Mouse (Mus musculus) adrenal gland, adult 2 months (tissue): ENCODE measurements around the gene 9330159F19Rik. TPM values are rescaled to one million over a fixed set of nuclear protein-coding genes. Genes with fewer than 3 reads are reported as not detected.
A peak's percentile ranks its signal among the peaks of the same experiment; 100 is the strongest.

Source experiments
- DNase-seq: peaks from one replicate; pipeline ENCODE4 v3.0.0; 2021
- long read RNA-seq: library from polyadenylated mRNA; stranded (forward); transcript quantifications from one replicate; pipeline ENCODE4 v2.0.0, GENCODE M21; 2021
- polyA plus RNA-seq: library from polyadenylated mRNA; depleted of rRNA; stranded (reverse); fragments of >200 nt; gene quantifications from 2 replicates; pipeline ENCODE4 v1.2.3, GENCODE M21; 2012; rRNA removed
- total RNA-seq, 2 experiments: library from RNA; stranded (reverse); gene quantifications; 2 replicates each; pipeline ENCODE4 v1.2.3; 2021

The 9330159F19Rik gene
- 1 to 10 TPM; 5.3 to 5.9 TPM for total RNA-seq
- polyA plus RNA-seq = 0.08 and 0.16 TPM in 2 replicates
- long read RNA-seq = 0 reads

DNA sequence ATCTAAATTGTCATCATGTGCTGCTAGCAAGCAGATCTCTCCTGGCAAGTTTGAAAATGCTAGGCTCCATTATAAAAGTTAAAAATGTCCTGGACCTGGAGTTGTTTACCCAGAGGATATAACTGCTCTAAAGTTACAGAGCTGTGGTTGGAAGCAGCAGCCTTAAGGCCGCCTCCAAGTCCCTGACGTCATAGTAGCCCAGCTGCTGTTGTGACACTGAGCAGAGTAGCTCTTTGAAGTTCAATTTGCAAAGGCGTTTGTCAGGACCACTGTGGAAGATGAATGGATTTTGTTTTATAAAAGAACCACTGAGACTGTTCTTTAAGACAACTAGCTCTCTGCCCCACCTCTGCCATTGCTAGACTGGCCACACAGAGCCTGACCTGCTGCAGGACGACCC, at the start of gene 9330159F19Rik:
9330159F19Rik (plus strand) TSS at position 154 of the 400 bp plus-strand sequence.
- peak; percentile 19 for DNase-seq

DNA sequence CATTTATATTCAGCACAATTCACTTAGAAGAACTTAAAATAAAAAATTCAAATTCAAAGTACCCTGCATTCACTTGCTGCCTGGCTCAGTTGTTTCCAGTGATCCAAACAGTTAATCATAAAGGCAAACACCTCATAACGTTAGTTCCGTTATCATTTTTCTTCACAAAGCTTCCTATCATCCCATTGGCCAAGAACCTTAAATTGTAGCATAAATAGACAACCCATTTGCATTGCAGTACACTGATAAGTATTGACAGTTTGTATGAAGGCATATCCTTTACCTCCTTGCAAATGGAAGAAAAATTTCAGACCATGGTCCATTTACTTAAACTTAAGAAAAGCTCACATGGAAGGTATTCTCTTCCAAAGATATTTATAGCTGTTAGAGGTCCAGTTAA, 49.7 kb upstream of the 9330159F19Rik start:
- no peak for DNase-seq

DNA sequence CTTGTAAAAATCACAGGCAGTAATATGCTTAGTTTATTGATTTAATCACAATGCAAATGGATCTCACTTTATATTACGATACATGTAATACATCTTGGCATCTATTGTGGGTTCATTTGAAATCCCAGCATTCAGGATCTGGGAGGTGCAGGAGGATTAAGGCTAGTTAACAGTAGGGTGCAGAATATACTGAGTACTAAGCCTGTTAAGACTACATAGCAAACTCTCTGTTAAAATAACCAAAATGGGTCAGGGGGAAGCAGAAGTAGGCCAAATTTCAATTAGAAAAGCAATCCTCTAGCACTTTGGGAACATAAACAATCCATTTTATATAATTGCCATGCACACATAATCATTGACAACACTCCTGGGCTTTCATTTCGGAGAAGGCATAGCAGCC, 37.6 kb upstream of the 9330159F19Rik start:
- DNase-seq = no peak

DNA sequence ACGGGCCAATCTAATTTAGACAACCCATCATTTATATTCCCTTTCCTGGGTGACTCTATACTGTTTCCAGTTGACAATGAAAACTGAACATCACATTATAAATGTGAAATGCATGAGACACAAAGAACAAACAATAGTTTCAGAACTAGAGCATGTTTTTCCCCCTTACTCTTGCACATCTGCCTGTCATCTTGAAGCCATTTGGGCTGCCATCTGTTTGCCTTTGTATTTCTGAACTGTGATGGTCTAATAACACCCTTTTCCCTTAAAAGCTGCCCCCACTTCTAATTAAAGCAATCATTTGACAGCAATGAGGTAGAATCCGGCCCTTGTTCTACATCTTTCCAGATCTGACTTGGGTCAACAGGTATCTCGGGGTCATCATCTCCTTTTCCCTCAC, 35.8 kb upstream of the 9330159F19Rik start:
- DNase-seq = no peak

DNA sequence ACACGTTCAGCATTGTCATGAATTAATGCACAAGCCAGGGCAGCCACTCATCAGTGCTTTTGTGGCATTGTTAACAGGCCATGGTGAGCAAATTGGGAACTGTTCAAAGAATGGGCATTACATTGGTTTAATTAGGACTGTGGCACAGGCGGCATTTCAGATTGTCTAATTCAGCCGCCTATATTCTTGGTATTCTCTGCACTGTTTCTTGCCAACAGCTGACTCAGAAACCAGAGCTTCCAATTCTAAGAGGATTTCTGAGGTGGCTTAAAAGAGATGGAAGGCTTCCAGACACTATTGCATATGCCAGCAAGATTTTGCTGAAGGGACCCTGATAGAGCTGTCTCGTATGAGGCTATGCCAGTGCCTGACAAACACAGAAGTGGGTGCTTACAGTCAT, 34.5 kb upstream of the 9330159F19Rik start:
- no peak for DNase-seq

DNA sequence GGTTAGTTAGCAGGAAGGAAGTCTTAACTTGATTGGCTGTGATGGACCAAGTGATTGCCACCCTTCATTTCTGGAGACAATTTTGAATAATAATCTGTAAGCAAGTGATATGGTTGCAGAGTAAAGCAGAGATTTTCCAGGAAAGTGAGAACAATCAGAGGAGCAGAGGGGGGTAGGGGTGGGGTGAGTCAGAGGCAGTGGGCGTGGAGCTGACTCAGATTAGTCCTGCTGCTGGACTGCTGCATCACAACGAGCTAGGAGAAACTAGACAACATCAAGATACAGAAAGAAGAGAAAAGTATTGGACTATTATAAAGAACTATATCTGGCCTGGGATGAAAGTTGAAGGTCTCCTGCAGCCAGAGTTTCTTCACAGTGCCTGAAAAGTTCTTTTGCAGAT, 33.4 kb upstream of the 9330159F19Rik start:
- peak; percentile 59 for DNase-seq

DNA sequence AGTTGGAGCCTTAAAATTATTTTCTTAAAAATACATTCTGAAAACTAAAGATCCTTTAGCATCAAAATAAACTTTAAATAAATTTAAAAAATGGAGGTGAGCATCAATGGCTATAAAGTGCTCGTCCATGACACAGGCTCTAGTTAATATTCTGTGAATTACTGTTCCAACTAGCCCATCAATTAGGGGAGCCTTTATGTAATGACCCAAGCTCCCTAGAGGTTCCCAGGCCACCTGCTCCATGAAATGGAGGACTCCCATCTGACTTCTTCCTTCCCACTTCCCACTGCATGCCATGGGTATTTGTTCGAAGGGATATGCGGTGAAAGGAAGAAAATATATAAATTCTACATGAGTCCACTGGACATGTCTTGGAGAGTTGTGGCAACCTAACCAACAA, 31.2 kb upstream of the 9330159F19Rik start:
- no peak for DNase-seq

DNA sequence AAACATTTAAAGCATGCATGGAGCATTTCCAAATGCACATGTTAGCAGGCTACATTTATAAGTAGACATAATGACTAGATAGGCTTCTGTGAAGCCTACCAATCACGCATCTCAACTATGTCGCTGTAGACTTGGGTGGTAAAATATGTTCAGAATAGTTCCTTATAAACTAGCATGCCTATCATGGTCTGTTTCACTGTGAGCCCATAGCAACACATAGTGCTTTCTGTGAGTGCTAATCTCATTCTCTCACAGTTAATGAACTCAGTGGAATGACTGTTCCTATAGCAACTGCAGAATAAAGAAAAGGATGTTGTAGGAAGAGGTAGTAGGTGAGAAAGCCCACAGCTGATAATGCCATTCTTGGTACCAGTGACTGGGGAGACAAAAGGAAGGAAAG, 30.4 kb upstream of the 9330159F19Rik start:
- no peak for DNase-seq

DNA sequence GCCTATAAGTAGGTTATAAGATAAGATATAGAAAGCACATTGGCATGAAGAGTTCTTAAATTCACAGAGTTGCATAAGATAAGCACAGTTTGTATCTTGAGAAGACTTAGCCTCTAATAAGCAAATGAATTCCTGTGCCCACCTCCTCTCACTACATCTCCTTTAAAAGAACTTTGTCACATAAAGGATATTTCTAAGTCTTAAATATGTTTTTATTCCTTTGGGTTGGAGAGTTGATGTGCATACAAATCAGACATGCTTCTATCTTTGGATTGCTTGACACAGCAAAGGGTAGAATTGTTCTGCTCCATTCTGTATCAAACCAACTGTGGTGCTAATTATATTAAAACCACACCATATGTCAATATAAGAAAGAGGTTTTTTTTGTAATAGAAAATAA, 17.6 kb upstream of the 9330159F19Rik start:
- no peak for DNase-seq

DNA sequence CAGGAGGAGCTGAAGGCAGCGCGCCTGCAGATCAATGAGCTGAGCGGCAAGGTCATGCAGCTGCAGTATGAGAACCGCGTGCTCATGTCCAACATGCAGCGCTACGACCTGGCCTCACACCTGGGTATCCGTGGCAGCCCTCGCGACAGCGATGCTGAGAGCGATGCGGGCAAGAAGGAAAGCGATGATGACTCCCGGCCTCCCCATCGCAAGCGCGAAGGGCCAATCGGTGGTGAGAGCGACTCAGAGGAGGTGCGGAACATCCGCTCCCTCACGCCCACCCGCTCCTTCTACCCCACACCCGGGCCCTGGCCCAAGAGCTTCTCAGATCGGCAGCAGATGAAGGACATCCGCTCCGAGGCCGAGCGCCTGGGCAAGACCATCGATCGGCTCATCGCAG, 14.6 kb upstream of the 9330159F19Rik start:
- DNase-seq = no peak

DNA sequence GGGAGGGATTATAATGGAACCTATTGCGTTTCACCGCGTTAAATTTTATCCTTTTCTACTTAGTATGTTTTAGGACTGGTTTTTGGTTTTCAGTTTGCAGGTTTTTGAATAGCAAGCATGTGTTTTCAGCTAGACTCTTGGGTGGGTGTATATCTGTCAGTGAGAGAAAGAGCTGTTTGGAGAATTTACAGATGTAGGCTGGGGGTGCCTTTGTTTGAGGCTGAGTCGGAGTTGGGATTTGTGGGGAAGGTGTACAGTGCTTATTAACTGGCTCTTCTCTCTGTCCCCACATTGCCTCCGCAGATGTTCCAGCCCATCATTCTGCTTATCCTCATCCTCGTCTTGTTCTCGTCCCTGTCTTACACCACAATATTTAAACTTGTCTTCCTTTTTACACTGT, 12.8 kb upstream of the 9330159F19Rik start, which contains the start of gene Gm49353:
Gm49353 (plus strand) TSS at position 313 of the 400 bp plus-strand sequence.
- DNase-seq = no peak

DNA sequence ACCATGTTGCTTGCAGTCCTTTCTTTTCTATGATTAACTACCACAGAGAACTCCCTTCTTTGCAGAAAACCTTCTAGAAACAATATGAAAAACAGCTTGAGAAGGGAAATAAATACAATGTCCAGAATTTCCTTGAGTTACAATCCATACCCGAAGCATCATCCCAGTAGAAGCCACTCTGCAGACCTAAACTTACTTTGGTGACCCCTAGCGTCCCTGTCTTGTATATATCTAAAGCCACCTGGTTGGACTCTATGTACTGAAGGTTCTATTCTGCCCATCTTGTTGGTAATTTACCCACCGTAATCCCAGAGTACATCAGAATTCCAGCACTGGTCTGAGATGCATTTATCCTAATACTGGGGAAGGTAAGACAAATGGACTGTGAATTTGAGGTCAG, 11.6 kb upstream of the 9330159F19Rik start:
- DNase-seq = no peak

DNA sequence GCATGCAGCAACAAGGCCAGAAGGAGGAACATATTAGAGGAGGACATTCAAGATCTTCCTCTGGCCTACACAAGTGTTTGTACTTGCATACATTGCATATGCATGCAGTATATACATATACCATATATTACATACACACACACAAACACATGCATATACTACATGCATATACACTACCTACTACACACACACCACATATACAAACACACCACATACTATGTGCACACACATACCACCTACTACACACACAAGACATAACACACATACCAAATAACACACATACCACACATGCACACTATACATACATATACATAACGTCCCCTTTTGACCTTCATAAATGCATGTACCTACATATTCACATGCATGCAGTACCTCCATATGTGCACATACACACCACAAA, 10.8 kb upstream of the 9330159F19Rik start:
- no peak for DNase-seq

DNA sequence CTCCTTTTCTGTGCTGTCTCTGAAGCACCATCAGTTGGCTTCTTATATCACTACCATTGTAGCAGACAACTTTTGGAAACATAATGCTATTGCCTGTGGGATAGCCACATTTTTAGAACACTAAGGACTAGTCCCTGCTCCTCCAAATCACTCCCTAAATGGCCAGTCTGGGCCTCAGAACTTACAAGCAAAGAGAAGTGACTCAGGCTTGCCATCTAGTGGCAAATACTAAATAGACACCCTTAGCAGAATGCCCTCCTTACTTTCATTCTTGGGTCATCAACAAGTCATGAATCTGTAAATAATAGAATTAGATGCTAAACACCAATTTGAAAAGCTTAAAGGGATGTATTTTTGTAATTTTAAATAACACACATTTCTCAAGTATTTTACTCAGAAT, 4.7 kb upstream of the 9330159F19Rik start:
- no peak for DNase-seq

DNA sequence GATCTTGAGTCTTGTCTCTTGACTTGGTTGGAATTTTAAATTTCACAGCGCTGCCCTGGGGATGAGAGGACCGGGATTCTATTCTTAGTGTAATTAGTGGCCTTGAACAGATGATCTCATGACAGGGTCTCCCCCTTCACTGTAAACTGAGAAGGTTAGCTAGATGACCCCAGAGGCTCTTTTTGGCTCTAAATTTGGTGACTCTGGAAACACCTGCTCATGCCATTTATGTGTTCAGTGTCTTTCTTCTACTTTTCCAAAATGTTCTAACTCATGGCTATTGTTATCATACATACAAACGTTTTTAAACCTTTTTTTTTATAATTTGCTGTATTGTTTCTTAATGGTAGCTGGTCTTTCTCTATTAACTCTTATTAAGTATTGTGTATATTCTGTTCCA, 2.7 kb upstream of the 9330159F19Rik start:
- no peak for DNase-seq

DNA sequence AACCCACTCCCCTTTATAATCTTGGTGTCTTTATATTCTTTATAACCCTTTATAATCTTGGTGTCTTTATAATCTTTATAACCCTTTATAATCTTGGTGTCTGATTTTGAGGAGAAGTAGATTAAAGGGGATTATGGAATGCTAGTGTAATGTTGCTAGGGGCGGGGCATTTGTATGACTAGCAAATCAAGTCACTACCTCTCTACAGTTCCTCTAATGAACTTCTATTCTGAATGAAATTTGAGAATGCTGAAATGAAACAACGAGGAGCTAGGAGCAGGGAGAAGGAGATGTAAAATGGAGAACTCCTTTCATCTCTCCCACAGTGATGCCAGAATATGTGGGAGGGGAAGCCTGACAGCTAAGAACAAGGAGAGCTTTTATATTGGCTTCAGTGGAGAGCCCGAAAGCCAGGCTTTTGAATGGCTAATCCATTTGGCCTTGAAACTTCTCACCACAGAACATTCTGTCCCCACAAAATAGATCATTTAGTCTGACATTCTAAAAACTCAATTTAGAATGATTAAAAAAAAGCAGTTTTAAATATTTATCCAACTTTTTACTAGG, 2.2 kb downstream of the 9330159F19Rik start:
- no peak for DNase-seq

DNA sequence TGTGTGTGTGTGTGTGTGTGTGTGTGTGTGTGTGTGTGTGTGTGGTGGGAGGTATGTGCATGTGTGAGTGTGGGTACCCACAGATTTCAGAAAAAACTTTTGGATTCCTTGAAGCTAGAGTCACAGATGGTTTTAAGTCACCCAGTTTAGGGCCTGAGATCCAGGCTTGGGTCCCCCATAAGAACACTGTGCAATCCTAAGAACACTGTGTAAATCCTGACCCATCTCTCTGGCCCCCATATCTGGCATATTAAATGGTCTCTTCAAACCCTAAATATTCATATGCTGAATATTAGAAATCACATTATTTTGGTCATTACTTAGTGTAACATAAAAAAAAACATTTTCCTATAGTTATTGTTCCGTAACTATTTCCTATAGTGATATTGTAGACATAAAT, 5.6 kb downstream of the 9330159F19Rik start:
- DNase-seq = no peak

DNA sequence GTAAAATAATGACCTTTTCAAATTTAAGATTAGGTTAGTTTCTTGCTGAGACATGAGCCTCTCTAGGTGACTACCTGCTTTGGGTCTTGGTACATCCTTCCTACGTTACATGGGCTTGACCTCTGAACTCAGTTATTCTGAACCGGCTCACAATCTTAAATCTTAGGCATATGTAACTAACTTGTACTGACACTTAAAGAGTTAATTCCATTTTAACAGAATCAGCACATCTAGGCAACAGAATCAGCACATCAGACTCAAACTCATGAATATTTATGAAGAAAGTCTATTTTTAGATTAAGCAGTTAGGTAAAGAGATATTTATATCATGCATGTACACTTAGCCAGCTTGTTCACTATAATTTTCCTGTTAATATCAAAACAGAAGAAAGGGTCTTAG, 6.0 kb downstream of the 9330159F19Rik start:
- no peak for DNase-seq

DNA sequence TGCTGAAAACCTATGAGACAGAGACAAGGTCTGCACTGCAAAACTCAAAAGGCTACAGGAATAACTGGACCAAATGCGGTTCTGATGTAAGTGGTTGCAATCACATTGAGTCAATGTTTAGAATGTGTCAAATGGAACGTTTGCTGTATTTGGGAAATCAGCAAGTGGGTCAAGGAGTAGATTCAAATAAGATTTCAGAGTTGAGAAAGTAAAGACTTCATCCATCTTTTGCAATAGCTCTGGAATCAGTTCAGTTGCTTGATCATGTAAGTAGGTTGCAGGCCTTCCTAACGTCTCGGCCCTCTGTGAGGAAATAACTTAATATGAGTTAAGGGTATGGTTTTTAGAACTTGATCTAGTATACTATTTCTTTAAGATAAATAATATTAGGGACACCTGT, 13.9 kb downstream of the 9330159F19Rik start:
- DNase-seq = no peak

DNA sequence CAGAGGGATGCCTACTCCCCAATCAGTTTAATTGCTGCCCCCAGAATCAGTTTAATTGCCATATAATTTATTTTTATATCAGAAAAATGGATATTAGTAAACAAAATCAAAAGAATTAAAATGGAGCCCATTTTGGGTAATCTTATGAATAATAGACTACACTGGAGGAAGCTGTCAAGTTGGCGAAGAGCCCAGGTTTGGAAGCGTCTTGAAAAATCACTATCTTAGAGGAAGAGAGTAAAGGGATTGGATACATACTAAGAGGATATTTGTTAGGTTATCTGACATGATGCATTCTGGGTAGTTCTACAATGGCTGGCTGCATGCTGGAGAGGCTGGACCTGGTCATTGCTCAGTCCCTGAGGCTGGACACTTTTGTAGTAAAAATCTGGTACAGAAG, 19.8 kb downstream of the 9330159F19Rik start:
- no peak for DNase-seq
